Mouse (Mus musculus): ENCODE data around the gene Gstm6. TPM values are rescaled to one million over a fixed set of nuclear protein-coding genes. Genes with fewer than 3 reads are reported as not detected.
A peak's percentile ranks its signal among the peaks of the same experiment; 100 is the strongest.

Gstm6 gene
- polyA plus RNA-seq, 1 experiment = 78.5 TPM

GRCm38 (mm10) chr3:107931134-107931533 is 12.4 kb downstream of the Gstm6 start:
- TF ChIP-seq POLR2A (IDR thresholded peaks at IDR 0.05; ENCODE audit: control insufficient read depth, low read depth, low read length) = no peak
- no peak for TF ChIP-seq CTCF (IDR thresholded peaks at IDR 0.05; ENCODE audit: control insufficient read depth, insufficient read depth, insufficient replicate concordance, low read depth, low read length)
- peak overlapping the region; percentile 47 for H3K27ac ChIP-seq (ENCODE audit: control insufficient read depth, insufficient read depth, low read depth, low read length)
- no peak overlapping the region; the same call in 1 of the 2 replicates for H3K4me3 ChIP-seq (ENCODE audit: control insufficient read depth, low read depth, low read length)

GRCm38 (mm10) chr3:107929731-107930130 is 13.8 kb downstream of the Gstm6 start:
- Histone ChIP-seq H3K36me3 (ENCODE audit: control insufficient read depth, insufficient read depth, low read length) (no peaks in the 10 kb centered on the region), H3K4me3 (ENCODE audit: control insufficient read depth, low read depth, low read length) (no peak overlapping the region), H3K27me3 (ENCODE audit: control insufficient read depth, insufficient read depth, low read length) (no peaks in the 10 kb centered on the region), H3K4me1 (ENCODE audit: control insufficient read depth, insufficient read depth, low read length) (no peaks in the 10 kb centered on the region; the same call in 1 of the 2 replicates), H3K27ac (ENCODE audit: control insufficient read depth, insufficient read depth, low read depth, low read length) (no peak overlapping the region)
- TF ChIP-seq CTCF (IDR thresholded peaks at IDR 0.05; ENCODE audit: control insufficient read depth, insufficient read depth, insufficient replicate concordance, low read depth, low read length) (no peak), POLR2A (IDR thresholded peaks at IDR 0.05; ENCODE audit: control insufficient read depth, low read depth, low read length) (no peak)

More at GRCm38 (mm10) chr3:107931134-107931533, 12.4 kb downstream of the Gstm6 start:
- Histone ChIP-seq H3K27me3 (ENCODE audit: control insufficient read depth, insufficient read depth, low read length) (no peaks in the 10 kb centered on the region), H3K4me1 (ENCODE audit: control insufficient read depth, insufficient read depth, low read length) (no peaks in the 10 kb centered on the region; the same call in 1 of the 2 replicates), H3K36me3 (ENCODE audit: control insufficient read depth, insufficient read depth, low read length) (no peaks in the 10 kb centered on the region)

GRCm38 (mm10) chr3:107929243-107929642 is 14.3 kb downstream of the Gstm6 start:
- Histone ChIP-seq H3K4me1 (ENCODE audit: control insufficient read depth, insufficient read depth, low read length) (no peaks in the 10 kb centered on the region; the same call in 1 of the 2 replicates), H3K27me3 (ENCODE audit: control insufficient read depth, insufficient read depth, low read length) (no peaks in the 10 kb centered on the region), H3K36me3 (ENCODE audit: control insufficient read depth, insufficient read depth, low read length) (no peaks in the 10 kb centered on the region), H3K27ac (ENCODE audit: control insufficient read depth, insufficient read depth, low read depth, low read length) (no peak overlapping the region), H3K4me3 (ENCODE audit: control insufficient read depth, low read depth, low read length) (no peak overlapping the region)
- TF ChIP-seq CTCF (IDR thresholded peaks at IDR 0.05; ENCODE audit: control insufficient read depth, insufficient read depth, insufficient replicate concordance, low read depth, low read length) (no peak), POLR2A (IDR thresholded peaks at IDR 0.05; ENCODE audit: control insufficient read depth, low read depth, low read length) (no peak)

- H3K4me1 ChIP-seq (ENCODE audit: control insufficient read depth, insufficient read depth, low read length) = no peaks in the 10 kb centered on the region; the same call in 1 of the 2 replicates
- H3K27ac ChIP-seq (ENCODE audit: control insufficient read depth, insufficient read depth, low read depth, low read length) = no peak overlapping the region; the same call in 1 of the 2 replicates
- TF ChIP-seq CTCF (IDR thresholded peaks at IDR 0.05; ENCODE audit: control insufficient read depth, insufficient read depth, insufficient replicate concordance, low read depth, low read length) = no peak
- TF ChIP-seq POLR2A (IDR thresholded peaks at IDR 0.05; ENCODE audit: control insufficient read depth, low read depth, low read length) = no peak
- no peaks in the 10 kb centered on the region for H3K27me3 ChIP-seq (ENCODE audit: control insufficient read depth, insufficient read depth, low read length)
- H3K4me3 ChIP-seq (ENCODE audit: control insufficient read depth, low read depth, low read length) = no peak overlapping the region
- H3K36me3 ChIP-seq (ENCODE audit: control insufficient read depth, insufficient read depth, low read length) = no peaks in the 10 kb centered on the region
Measured at GRCm38 (mm10) chr3:107928691-107929090, 14.9 kb downstream of the Gstm6 start.

- no peaks in the 10 kb centered on the region for H3K27me3 ChIP-seq (ENCODE audit: control insufficient read depth, insufficient read depth, low read length)
- no peak overlapping the region for H3K27ac ChIP-seq (ENCODE audit: control insufficient read depth, insufficient read depth, low read depth, low read length)
- no peak overlapping the region for H3K4me3 ChIP-seq (ENCODE audit: control insufficient read depth, low read depth, low read length)
- TF ChIP-seq CTCF (IDR thresholded peaks at IDR 0.05; ENCODE audit: control insufficient read depth, insufficient read depth, insufficient replicate concordance, low read depth, low read length) = no peak
- TF ChIP-seq POLR2A (IDR thresholded peaks at IDR 0.05; ENCODE audit: control insufficient read depth, low read depth, low read length) = no peak
- H3K4me1 ChIP-seq (ENCODE audit: control insufficient read depth, insufficient read depth, low read length) = no peaks in the 10 kb centered on the region; the same call in 1 of the 2 replicates
- no peaks in the 10 kb centered on the region for H3K36me3 ChIP-seq (ENCODE audit: control insufficient read depth, insufficient read depth, low read length)
Measured at GRCm38 (mm10) chr3:107927841-107928240, 15.7 kb downstream of the Gstm6 start.

DNA sequence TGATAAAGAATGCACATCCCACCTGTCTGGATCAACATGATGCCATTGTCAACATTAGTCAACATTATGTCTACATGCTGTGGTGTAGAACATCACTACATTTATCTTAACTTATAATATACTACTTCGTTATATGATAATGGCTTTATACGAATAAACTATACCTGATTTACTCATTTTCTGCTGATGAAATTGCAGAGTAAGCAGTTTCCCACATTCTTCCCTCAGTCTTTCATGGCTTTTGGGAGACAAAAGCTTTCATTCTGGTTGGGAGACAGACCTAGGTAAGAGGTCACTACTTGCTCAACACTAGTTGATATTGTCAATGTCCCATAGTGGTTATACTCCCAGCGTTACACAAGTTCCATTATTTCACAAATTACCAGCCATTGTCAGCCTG is 18.2 kb downstream of the Gstm6 start:
- TF ChIP-seq POLR2A (IDR thresholded peaks at IDR 0.05; ENCODE audit: control insufficient read depth, low read depth, low read length) = no peak
- no peak for TF ChIP-seq CTCF (IDR thresholded peaks at IDR 0.05; ENCODE audit: control insufficient read depth, insufficient read depth, insufficient replicate concordance, low read depth, low read length)
- Histone ChIP-seq H3K27ac (ENCODE audit: control insufficient read depth, insufficient read depth, low read depth, low read length) (no peak overlapping the region), H3K36me3 (ENCODE audit: control insufficient read depth, insufficient read depth, low read length) (no peaks in the 10 kb centered on the region), H3K4me1 (ENCODE audit: control insufficient read depth, insufficient read depth, low read length) (no peaks in the 10 kb centered on the region; the same call in 1 of the 2 replicates), H3K4me3 (ENCODE audit: control insufficient read depth, low read depth, low read length) (no peak overlapping the region), H3K27me3 (ENCODE audit: control insufficient read depth, insufficient read depth, low read length) (no peaks in the 10 kb centered on the region)

DNA sequence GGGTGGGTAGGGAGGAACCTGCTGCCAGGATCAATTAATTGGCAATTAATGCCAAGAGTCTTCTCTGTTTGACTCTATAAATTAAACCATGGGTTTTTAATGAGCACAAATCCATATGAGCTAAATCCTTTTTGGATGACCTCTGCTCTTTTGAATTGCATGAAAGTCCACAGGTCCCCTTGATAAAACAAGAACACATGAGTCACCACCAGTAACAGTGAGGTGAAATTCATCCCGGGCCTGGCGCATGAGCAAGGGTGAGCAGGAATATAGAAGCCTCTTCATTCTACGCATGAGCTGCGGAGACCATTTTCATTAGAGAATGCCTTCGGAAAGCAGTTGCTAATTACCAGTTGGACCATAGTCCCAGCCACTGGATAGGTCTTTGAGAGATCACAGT is 23.2 kb downstream of the Gstm6 start:
- Histone ChIP-seq H3K27ac (ENCODE audit: control insufficient read depth, insufficient read depth, low read depth, low read length) (no peak overlapping the region), H3K27me3 (ENCODE audit: control insufficient read depth, insufficient read depth, low read length) (no peaks in the 10 kb centered on the region), H3K4me3 (ENCODE audit: control insufficient read depth, low read depth, low read length) (no peak overlapping the region), H3K36me3 (ENCODE audit: control insufficient read depth, insufficient read depth, low read length) (no peaks in the 10 kb centered on the region), H3K4me1 (ENCODE audit: control insufficient read depth, insufficient read depth, low read length) (no peaks in the 10 kb centered on the region)
- no peak for TF ChIP-seq CTCF (IDR thresholded peaks at IDR 0.05; ENCODE audit: control insufficient read depth, insufficient read depth, insufficient replicate concordance, low read depth, low read length)
- no peak for TF ChIP-seq POLR2A (IDR thresholded peaks at IDR 0.05; ENCODE audit: control insufficient read depth, low read depth, low read length)
